ENCODE assay signal across 15 mouse cellular contexts in the genomic region with DNA sequence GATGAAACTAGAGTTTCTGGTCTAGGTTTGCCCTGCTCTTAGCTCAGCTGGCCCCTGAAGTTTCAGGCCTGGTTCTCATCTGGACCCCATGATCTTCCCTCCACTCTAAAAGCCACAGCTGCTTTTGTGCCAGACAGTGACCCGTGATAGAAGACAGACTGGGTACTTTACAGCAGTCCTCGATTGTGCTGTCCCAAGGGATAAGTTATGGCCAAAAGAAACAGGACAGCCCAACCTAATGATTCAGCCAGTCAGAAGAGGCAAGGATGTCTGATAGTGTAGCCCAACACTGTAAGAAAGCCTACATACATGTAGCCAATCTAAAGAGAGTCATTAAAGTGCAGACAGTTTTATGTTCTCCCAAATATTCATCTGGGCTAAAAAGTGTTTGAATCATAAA.
DNase-seq lines count a peak whose midpoint lies in the region; ATAC-seq and TF ChIP-seq lines count a peak whose summit lies in the region.
"Had no signal": no experiment of that assay in that cellular context is flagged by ENCODE, and none has a peak within 500 bp of the region (broad histone marks: within the 10 kb centered on the region; RNA-seq: fewer than 3 reads in every experiment).

No protein-coding gene starts in this region.

- no peak overlapping the region for H3K4me2 ChIP-seq in lung, embryonic 14.5 days
- H3K4me2 ChIP-seq in heart, embryonic 11.5 days, result 0 out of 2 replicates have a peak overlapping the region, but pooled peaks have one; percentile 4
- H3K4me2 ChIP-seq in limb, embryonic 15.5 days, result no peak overlapping the region
- H3K4me2 ChIP-seq: hindbrain, embryonic 13.5 days; liver, embryonic 11.5 days; midbrain, embryonic 12.5 days; neural tube, embryonic 13.5 days had no signal

- peak overlapping the region; percentile 63; the same call in 1 of the 2 replicates for H3K27ac ChIP-seq in lung, embryonic 14.5 days (ENCODE audit: low read depth)
- peak overlapping the region; percentile 76 for H3K27ac ChIP-seq in heart, embryonic 11.5 days (ENCODE audit: low read depth, low read length)
- peak overlapping the region; percentile 9; the same call in 1 of the 2 replicates for H3K27ac ChIP-seq in limb, embryonic 15.5 days
- H3K27ac ChIP-seq: hindbrain, embryonic 13.5 days; midbrain, embryonic 12.5 days; neural tube, embryonic 13.5 days had no signal

- DNase-seq in embryo, embryonic 10.5 days (ENCODE audit: low spot score), result peak; percentile 29
- DNase-seq in embryo, embryonic 9.5 days (ENCODE audit: extremely low spot score), result no peak
- DNase-seq in lung, embryonic 14.5 days, result peak; percentile 50
- DNase-seq in lung, postnatal 36 days, result no peak
- DNase-seq in spleen, postnatal 4 days (ENCODE audit: low spot score in 2 of 2), result no peak
- DNase-seq in right cerebral cortex, postnatal 4 days, result no peak
- DNase-seq: cerebellum, postnatal 10 days; right cerebral cortex, postnatal 14 days had no signal

- no peak for TF ChIP-seq CTCF in lung, embryonic 14.5 days (IDR thresholded peaks at IDR 0.05; ENCODE audit: low read depth)

- no peak overlapping the region for H3K4me3 ChIP-seq in lung, embryonic 14.5 days (ENCODE audit: low read depth, low read length)
- no peak overlapping the region for H3K4me3 ChIP-seq in heart, embryonic 11.5 days (ENCODE audit: low read depth, low read length)
- H3K4me3 ChIP-seq in limb, embryonic 15.5 days, result no peak overlapping the region
- H3K4me3 ChIP-seq: hindbrain, embryonic 13.5 days; midbrain, embryonic 12.5 days; neural tube, embryonic 13.5 days had no signal

- no peaks in the 10 kb centered on the region for H3K9me3 ChIP-seq in lung, embryonic 14.5 days (ENCODE audit: low read depth, low read length)
- no peaks in the 10 kb centered on the region for H3K9me3 ChIP-seq in heart, embryonic 11.5 days (replicated peaks; ENCODE audit: control insufficient read depth, low read length)
- no peaks in the 10 kb centered on the region for H3K9me3 ChIP-seq in limb, embryonic 15.5 days
- H3K9me3 ChIP-seq: hindbrain, embryonic 13.5 days; midbrain, embryonic 12.5 days; neural tube, embryonic 13.5 days had no signal

- WGBS in lung, embryonic 14.5 days, result 37% methylated on average over 2 of the region's 2 CpGs
- WGBS in heart, embryonic 11.5 days (ENCODE audit: insufficient replicate concordance), result 12% methylated on average over 2 of the region's 2 CpGs
- WGBS in limb, embryonic 15.5 days, result 18% methylated on average over 2 of the region's 2 CpGs

- H3K9ac ChIP-seq in lung, embryonic 14.5 days, result no peak overlapping the region
- no peak overlapping the region for H3K9ac ChIP-seq in heart, embryonic 11.5 days (ENCODE audit: low read depth, low read length)
- no peak overlapping the region for H3K9ac ChIP-seq in limb, embryonic 15.5 days
- H3K9ac ChIP-seq: hindbrain, embryonic 13.5 days; midbrain, embryonic 12.5 days; neural tube, embryonic 13.5 days had no signal

- ATAC-seq in lung, embryonic 14.5 days (ENCODE audit: insufficient read depth), result peak; percentile 67; the same call in 1 of the 2 replicates
- peak; percentile 81 for ATAC-seq in heart, embryonic 11.5 days (replicated peaks; ENCODE audit: insufficient number of reproducible peaks, low FRiP score, low TSS enrichment)
- no peak for ATAC-seq in limb, embryonic 15.5 days (ENCODE audit: insufficient number of reproducible peaks, low FRiP score, low TSS enrichment, low read depth)
- ATAC-seq: activated CD4-positive, CD25-positive, alpha-beta regulatory T cell, adult 4 months had no signal

- H3K36me3 ChIP-seq in lung, embryonic 14.5 days (ENCODE audit: insufficient read depth), result no peaks in the 10 kb centered on the region
- H3K36me3 ChIP-seq in heart, embryonic 11.5 days (ENCODE audit: control insufficient read depth, insufficient read depth, low read length), result no peaks in the 10 kb centered on the region
- H3K36me3 ChIP-seq in limb, embryonic 15.5 days, result no peaks in the 10 kb centered on the region
- H3K36me3 ChIP-seq: hindbrain, embryonic 13.5 days; midbrain, embryonic 12.5 days; neural tube, embryonic 13.5 days had no signal

- H3K4me1 ChIP-seq in lung, embryonic 14.5 days (ENCODE audit: insufficient read depth), result peaks cover 14% of the 10 kb centered on the region; the same call in 1 of the 2 replicates
- peaks cover 30% of the 10 kb centered on the region for H3K4me1 ChIP-seq in heart, embryonic 11.5 days (ENCODE audit: control insufficient read depth, insufficient read depth, low read length)
- H3K4me1 ChIP-seq in limb, embryonic 15.5 days, result no peaks in the 10 kb centered on the region; the same call in 1 of the 2 replicates

- no peaks in the 10 kb centered on the region for H3K27me3 ChIP-seq in lung, embryonic 14.5 days (ENCODE audit: insufficient read depth, low read length)
- no peaks in the 10 kb centered on the region for H3K27me3 ChIP-seq in heart, embryonic 11.5 days (ENCODE audit: control insufficient read depth, insufficient read depth, low read length)
- H3K27me3 ChIP-seq in limb, embryonic 15.5 days, result no peaks in the 10 kb centered on the region
- H3K27me3 ChIP-seq: hindbrain, embryonic 13.5 days; neural tube, embryonic 13.5 days had no signal

Comparison
In these comparisons a context has a peak if more than half of its experiments do, and no peak if none do; other contexts are left out.
1. DNase-seq: peak in embryo, embryonic 10.5 days (single experiment) and lung, embryonic 14.5 days (single experiment); none in embryo, embryonic 9.5 days (single experiment), lung, postnatal 36 days (single experiment), spleen, postnatal 4 days (0 of 2) and right cerebral cortex, postnatal 4 days (single experiment).
2. H3K27ac ChIP-seq: peak in every context shown above with its lines; median percentile 76 in heart, embryonic 11.5 days; 63 in lung, embryonic 14.5 days; 9 in limb, embryonic 15.5 days.